Mouse (Mus musculus) ovary, postnatal 10 days (tissue): ENCODE results near the gene Insyn1.
A peak's percentile ranks its signal among the peaks of the same experiment; 100 is the strongest.

Experiments used
- DNase-seq: peaks from one replicate; pipeline ENCODE4 v3.0.0; 2022; ENCODE audit warnings: low spot score

Gene Insyn1

GRCm38 (mm10) chr9:58535447-58536134, 47.2 kb downstream of the Insyn1 start:
- DNase-seq: no peak

- DNase-seq: no peak
Measured at GRCm38 (mm10) chr9:58537774-58538173, 49.4 kb downstream of the Insyn1 start.

- no peak for DNase-seq
Measured at GRCm38 (mm10) chr9:58539886-58540285, 51.5 kb downstream of the Insyn1 start.

- DNase-seq: peak; percentile 30
Measured at GRCm38 (mm10) chr9:58541895-58542338, 53.5 kb downstream of the Insyn1 start.

GRCm38 (mm10) chr9:58544879-58545324, 56.5 kb downstream of the Insyn1 start:
- no peak for DNase-seq

- no peak for DNase-seq
Measured at GRCm38 (mm10) chr9:58545428-58545827, 57.0 kb downstream of the Insyn1 start.

DNA sequence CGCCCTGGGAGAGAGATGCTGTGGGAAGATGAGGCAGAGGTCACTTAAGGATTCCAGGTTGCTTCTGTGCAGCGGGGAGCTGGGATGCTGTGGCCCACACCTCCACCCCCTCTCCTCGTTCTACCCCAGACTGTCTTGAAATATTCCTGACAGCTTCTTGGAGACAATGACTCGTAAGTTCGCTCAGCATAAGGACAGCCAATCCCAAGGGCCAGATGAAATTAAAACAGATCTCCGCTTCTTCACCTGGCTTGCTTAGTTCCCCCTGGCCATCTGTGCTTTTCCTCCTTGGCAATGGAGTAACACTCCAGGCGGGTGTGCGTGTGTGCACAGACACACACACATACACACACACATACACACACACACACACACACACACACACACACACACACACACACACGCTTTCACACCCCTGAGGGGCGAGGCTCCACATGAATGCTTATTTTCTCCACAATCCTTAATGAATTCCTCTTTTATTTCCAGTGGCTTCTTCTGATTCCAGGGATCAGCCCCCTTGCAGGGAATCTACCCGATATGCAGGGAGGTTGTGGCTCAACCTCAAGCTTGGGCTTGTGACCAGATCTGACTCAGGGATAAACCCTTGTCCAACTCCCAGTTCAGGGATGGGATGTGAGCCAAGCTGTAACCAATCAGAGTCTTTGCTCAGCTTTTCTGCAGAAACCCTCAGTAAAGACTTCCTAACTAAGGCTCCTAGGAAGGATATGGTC, 58.4 kb downstream of the Insyn1 start:
- DNase-seq: no peak

GRCm38 (mm10) chr9:58548897-58549296, 60.5 kb downstream of the Insyn1 start:
- no peak for DNase-seq
